Mouse (Mus musculus) hindbrain, embryonic 16.5 days (tissue): ENCODE data around the gene 9130213A22Rik. TPM values are rescaled to one million over a fixed set of nuclear protein-coding genes. Genes with fewer than 3 reads are reported as not detected.

Experiments used
- ATAC-seq: fragments of 200-750 bp; cut with Nextera tagmentation; 2 replicates; pipeline ENCODE4 v1.8.0; 2017; ENCODE audit warnings: moderate TSS enrichment, moderate library complexity
- H3K27ac ChIP-seq: fragments of 300-500 bp; sonication (generic); 2 replicates; pipeline ENCODE4 v1.5.1; 2014; ENCODE audit warnings: low read depth, mild to moderate bottlenecking, control low read depth, low read length, moderate library complexity
- H3K27me3 ChIP-seq: fragments of 300-500 bp; sonication (generic); replicated peaks from 2 replicates; pipeline ENCODE4 v1.6.1; 2014; ENCODE audit warnings: low read length; ENCODE audit not compliant: control insufficient read depth, insufficient read depth
- H3K36me3 ChIP-seq: fragments of 300-500 bp; sonication (generic); 2 replicates; pipeline ENCODE4 v1.6.1; 2014; ENCODE audit warnings: mild to moderate bottlenecking, low read length, moderate library complexity, mixed read lengths; ENCODE audit not compliant: control insufficient read depth, insufficient read depth
- H3K4me1 ChIP-seq: fragments of 300-500 bp; sonication (generic); 2 replicates; pipeline ENCODE4 v1.6.1; 2014; ENCODE audit warnings: low read depth, low read length; ENCODE audit not compliant: control insufficient read depth, insufficient read depth
- H3K4me2 ChIP-seq: fragments of 300-500 bp; sonication (generic); 2 replicates; pipeline ENCODE4 v1.6.1; 2014; ENCODE audit warnings: mild to moderate bottlenecking, low read length, control low read depth, moderate library complexity
- H3K4me3 ChIP-seq: fragments of 300-500 bp; sonication (generic); 2 replicates; pipeline ENCODE4 v1.5.1; 2014; ENCODE audit warnings: mild to moderate bottlenecking, low read length, control low read depth, moderate library complexity
- H3K9ac ChIP-seq: fragments of 300-500 bp; sonication (generic); 2 replicates; pipeline ENCODE4 v1.6.1; 2014; ENCODE audit warnings: low read depth, mild to moderate bottlenecking, control low read depth, low read length, moderate library complexity
- H3K9me3 ChIP-seq: fragments of 300-500 bp; sonication (generic); 2 replicates; pipeline ENCODE4 v1.6.1; 2014; ENCODE audit warnings: mild to moderate bottlenecking, low read length, moderate library complexity; ENCODE audit not compliant: control insufficient read depth
- WGBS: fragments of 180-500 bp; shearing (Covaris S2); extraction: QIAGEN DNeasy Blood & Tissue Kit; methylation state at CpG from one replicate; pipeline ENCODE4 v1.1.7; 2014; 5-methylcytosine and 5-hydroxymethylcytosine counted together
- polyA plus RNA-seq: library from polyadenylated mRNA; unstranded; fragments of >200 nt; fragmentation: Nextera tagmentation; extraction: Ambion mirVana; gene quantifications from 2 replicates; pipeline ENCODE4 v1.2.1, GENCODE M21; 2015

9130213A22Rik gene
- polyA plus RNA-seq, 1 experiment from 2014 or later = 1.2 TPM

DNA sequence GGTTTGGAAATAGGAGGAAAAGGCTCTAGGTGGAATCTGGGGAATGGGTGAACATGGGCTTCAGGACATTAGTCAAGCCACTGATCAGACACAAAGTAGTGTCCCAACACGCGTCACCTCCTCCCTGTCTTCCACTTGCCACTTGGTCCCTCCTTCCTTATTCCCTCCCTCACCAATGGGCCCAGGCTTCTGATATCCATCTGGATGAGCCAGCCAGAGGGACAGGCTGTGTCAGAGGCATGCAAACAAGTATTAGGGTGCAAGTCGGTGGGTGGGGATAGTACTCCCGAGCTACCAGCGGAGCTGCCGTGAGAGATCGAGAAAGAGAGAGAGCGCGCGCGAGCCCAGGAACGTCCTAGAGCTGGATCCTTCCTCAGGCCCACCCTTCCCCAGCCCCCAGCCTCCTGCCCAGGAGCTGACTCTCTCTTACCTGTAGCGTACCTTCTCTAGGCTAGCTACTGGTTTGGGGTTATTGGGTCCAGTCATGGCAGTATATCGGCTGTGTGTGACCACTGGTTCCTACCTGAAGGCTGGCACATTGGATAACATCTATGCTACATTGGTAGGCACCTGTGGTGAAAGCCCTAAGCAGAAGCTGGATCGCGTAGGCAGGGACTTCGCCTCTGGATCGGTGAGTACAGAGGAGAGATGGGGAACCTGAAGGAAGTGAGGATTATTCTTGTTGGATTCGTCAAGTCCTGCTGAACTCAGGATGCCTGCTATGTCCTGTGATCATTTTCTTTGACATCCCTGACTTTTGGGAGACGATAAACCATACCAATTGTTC is 3.7 kb upstream of the 9130213A22Rik start:
- WGBS = 8% methylated on average over 20 of the region's 20 CpGs
- Histone ChIP-seq H3K4me3 (peak overlapping the region; percentile 47), H3K4me1 (no peaks in the 10 kb centered on the region), H3K4me2 (peak overlapping the region; percentile 59), H3K9ac (peak overlapping the region; percentile 55), H3K27me3 (no peaks in the 10 kb centered on the region), H3K27ac (peak overlapping the region; percentile 49), H3K9me3 (no peaks in the 10 kb centered on the region), H3K36me3 (no peaks in the 10 kb centered on the region)
- no peak for ATAC-seq

DNA sequence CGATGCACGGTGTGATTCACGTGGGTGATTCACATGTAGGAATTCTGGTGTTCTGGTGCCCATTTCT is 3.3 kb upstream of the 9130213A22Rik start, which contains the start of gene Aloxe3:
TSS of gene Aloxe3 (plus strand) at position 45 of the 67 bp plus-strand sequence.
- H3K4me3 ChIP-seq = peak within 1 kb of the TSS; percentile 47
- H3K36me3 ChIP-seq = no peaks in the 10 kb centered on the region
- peak within 1 kb of the TSS; percentile 55 for H3K9ac ChIP-seq
- H3K27ac ChIP-seq = peak within 1 kb of the TSS; percentile 49
- H3K4me2 ChIP-seq = peak within 1 kb of the TSS; percentile 59
- H3K9me3 ChIP-seq = no peaks in the 10 kb centered on the region
- no peak for ATAC-seq
- WGBS = 1% methylated on average over 3 of the region's 3 CpGs
- peaks cover 2% of the 10 kb centered on the region for H3K4me1 ChIP-seq
- H3K27me3 ChIP-seq = no peaks in the 10 kb centered on the region

DNA sequence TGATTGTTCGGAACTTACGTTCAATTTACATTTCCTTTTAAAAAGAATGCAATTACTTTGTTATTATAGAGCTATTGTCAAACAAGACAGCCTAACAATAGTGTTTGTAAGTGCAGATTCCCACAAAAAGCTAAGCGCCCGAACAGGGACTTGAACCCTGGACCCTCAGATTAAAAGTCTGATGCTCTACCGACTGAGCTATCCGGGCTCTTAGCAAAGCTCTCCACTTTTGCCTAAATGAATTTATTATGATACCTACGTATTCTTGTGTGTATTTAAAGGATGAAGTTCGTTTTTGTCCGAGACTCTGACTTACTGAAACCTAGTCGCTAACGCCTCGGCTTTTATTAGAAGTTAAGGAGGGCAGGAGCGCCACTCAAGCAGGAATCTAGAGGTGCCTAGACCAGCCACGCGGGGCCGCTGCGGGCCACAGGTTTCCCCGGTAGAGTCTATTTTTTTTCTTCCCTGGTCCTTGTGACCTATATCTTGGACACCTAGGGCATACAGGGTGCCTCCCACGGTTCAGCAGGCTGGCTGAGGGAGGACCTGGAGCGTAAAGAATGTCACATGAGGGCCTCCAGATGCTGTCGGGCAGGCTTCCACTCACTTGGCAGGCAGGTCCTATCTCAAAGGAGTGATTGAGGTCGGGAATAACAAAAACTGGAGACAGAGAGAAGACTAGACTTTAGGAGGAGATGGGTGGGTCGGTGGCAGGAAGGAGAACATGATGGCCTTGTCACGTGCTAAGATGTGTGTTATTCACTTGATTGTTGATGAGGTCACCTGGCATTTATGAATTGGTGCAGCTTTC is 2.9 kb upstream of the 9130213A22Rik start:
- Histone ChIP-seq H3K4me2 (peak overlapping the region; percentile 59), H3K9me3 (no peaks in the 10 kb centered on the region), H3K36me3 (no peaks in the 10 kb centered on the region), H3K4me3 (peak overlapping the region; percentile 47), H3K27ac (peak overlapping the region; percentile 49), H3K27me3 (no peaks in the 10 kb centered on the region), H3K9ac (peak overlapping the region; percentile 55), H3K4me1 (peaks cover 7% of the 10 kb centered on the region)
- under 1% methylated on average over 24 of the region's 24 CpGs for WGBS
- ATAC-seq = peak; percentile 53

DNA sequence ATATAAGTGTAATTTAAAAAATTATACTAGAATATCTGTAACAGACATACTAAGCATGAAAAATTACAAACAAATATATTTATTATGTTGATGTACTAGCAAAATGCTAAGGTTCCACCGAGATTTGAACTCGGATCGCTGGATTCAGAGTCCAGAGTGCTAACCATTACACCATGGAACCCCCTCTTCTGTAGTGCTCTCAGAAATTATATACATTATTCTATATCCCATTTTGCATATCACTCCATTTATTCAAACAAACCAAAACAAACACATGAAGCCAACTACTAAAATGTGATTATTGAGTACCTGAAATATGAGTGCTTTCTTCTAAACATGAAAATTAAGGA is 2.1 kb upstream of the 9130213A22Rik start:
- Histone ChIP-seq H3K9me3 (no peaks in the 10 kb centered on the region), H3K27ac (no peak overlapping the region), H3K36me3 (no peaks in the 10 kb centered on the region), H3K27me3 (no peaks in the 10 kb centered on the region), H3K4me1 (peaks cover 10% of the 10 kb centered on the region), H3K4me2 (no peak overlapping the region), H3K4me3 (peak overlapping the region; percentile 88), H3K9ac (no peak overlapping the region)
- WGBS = 0% methylated on average over 3 of the region's 3 CpGs
- peak; percentile 34 for ATAC-seq

DNA sequence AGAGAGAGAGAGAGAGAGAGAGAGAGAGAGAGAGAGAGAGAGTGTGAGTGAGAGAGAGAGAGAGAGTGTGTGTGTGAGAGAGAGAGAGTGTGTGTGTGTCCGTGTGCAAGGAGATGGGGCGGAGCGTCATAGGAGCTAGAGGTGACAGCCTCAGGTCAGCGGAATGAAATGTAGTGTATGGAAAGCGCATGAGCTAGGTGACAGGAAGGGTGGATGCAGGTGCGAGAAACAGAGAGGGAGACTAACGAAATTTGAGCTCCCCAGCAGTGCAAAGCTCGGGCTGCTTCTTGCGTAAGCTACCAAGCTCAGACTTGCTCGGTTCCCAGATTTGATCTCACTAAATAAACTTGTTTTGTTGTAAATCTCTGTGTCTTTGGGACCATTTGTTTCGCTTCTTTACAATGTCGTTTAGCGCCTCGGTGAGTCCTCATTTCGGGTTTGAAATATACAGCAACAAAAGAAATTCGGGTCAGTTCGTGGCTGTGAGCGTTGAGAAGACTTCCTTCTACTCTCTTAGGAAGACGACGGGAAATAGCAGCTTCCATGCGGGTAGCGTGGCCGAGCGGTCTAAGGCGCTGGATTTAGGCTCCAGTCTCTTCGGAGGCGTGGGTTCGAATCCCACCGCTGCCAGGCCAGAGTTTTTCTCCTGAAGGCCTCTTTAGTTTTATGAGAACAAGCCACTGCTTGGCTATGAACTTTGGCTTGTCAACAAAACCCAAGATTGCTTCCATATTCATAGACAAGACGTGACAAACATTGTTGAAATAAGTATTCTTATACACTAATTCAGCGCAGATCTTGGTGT is 1.5 kb upstream of the 9130213A22Rik start:
- peak overlapping the region; percentile 92 for H3K4me2 ChIP-seq
- peak overlapping the region; percentile 88 for H3K4me3 ChIP-seq
- H3K4me1 ChIP-seq = peaks cover 13% of the 10 kb centered on the region
- peak; percentile 75 for ATAC-seq
- peak overlapping the region; percentile 64 for H3K9ac ChIP-seq
- under 1% methylated on average over 31 of the region's 31 CpGs for WGBS
- H3K36me3 ChIP-seq = no peaks in the 10 kb centered on the region
- H3K9me3 ChIP-seq = no peaks in the 10 kb centered on the region
- H3K27me3 ChIP-seq = no peaks in the 10 kb centered on the region
- H3K27ac ChIP-seq = peak overlapping the region; percentile 85

DNA sequence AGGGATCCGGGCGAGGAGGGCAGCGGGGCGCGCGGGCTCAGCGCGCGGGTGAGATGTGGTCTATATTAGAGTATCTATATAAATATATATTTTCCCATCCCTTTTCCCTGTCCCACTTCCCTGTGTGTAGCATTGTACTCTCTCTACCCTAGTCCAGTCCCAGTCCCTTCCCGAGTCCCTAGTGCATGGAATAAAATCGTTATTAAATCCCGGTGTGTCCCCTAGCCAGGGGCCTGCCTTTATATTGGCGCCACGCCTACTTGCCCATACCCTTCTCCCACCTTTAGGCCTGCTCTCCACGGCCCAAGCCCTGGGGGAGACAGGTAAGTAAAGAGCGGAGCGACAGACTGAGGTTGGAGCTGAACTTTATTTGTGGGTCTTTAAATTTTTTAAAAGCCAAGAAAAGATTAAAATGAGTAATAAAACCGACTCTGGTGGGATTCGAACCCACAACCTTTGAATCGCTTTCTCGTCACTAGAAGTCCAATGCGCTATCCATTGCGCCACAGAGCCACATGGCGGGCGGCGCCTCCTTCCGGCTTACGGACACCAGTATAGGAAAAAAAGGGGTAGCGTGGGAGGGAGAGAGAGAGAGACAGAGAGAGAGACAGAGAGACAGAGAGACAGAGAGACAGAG is 785 bp upstream of the 9130213A22Rik start:
- Histone ChIP-seq H3K4me2 (peak overlapping the region; percentile 92), H3K27me3 (no peaks in the 10 kb centered on the region), H3K4me3 (peak overlapping the region; percentile 88), H3K9ac (peak overlapping the region; percentile 84), H3K9me3 (no peaks in the 10 kb centered on the region), H3K36me3 (no peaks in the 10 kb centered on the region), H3K27ac (peak overlapping the region; percentile 79), H3K4me1 (peaks cover 14% of the 10 kb centered on the region)
- ATAC-seq = peak; percentile 7
- WGBS = under 1% methylated on average over 29 of the region's 29 CpGs

DNA sequence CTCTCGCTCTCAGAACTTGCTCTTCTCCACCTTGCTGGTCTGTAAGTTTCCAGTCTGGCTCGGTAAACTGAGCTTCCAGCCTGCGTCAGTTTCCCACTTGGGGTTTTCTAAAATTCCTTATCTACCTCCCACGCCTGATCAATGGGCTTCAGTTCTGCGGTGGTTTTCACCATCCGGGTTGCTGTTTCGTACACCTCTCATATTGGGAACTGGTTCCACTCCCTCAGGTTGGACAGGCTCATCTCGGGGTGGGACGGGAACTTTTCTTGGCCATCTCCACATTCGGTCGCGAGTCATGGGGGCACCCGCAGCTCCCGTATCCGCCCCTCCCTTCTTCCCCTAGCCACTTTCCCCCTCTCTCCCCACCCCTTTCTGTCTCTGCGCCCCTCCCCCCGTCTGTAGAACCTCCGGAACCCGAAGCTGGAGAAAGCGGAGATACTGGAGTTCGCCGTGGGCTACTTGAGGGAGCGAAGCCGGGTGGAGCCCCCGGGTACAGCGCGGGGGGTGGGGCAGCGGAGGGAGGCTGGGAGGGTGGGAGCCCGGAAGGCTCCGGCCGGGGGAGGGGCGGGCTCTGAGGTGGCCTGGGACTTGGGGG is 551 bp downstream of the 9130213A22Rik start:
- Histone ChIP-seq H3K9ac (peak overlapping the region; percentile 84), H3K9me3 (no peaks in the 10 kb centered on the region), H3K4me2 (peak overlapping the region; percentile 92), H3K27ac (peak overlapping the region; percentile 79), H3K4me3 (peak overlapping the region; percentile 88), H3K27me3 (no peaks in the 10 kb centered on the region), H3K36me3 (no peaks in the 10 kb centered on the region), H3K4me1 (peaks cover 17% of the 10 kb centered on the region)
- under 1% methylated on average over 30 of the region's 32 CpGs for WGBS
- ATAC-seq = no peak

DNA sequence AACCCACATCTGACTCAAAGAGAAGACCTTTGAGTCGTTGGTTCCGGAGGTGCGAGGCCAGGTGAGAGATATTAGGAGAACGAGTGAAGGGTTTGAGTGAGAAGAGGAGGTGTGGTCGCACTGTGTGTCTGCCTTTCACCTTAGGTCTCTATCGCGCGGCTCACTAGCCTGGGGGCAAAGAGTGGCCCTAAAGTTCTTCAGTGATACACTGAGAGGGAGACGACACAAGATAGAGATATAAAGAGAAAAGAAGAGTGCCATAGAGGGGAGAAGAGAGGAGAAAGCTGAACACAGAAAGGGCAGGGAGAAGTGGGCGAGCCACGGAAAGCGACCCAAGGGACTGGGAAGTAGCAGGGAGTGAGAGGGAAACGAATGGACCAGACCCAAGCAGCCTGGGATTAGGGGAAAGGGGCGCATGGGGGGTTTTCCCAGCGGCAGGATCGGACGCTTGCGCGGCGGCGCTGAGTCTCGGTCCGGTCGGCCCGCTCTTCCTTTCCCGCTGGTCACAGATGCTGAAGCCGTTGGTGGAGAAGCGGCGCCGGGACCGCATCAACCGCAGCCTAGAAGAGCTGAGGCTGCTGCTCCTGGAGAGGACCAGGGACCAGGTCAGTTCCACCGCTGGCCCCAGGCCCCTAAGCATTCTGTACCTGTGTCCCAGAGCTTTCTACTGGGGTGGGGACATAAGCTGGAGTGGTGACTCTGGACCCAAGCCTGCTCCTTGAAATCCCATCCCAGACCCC is 1.2 kb downstream of the 9130213A22Rik start:
- Histone ChIP-seq H3K4me3 (peak overlapping the region; percentile 88), H3K27me3 (no peaks in the 10 kb centered on the region), H3K4me1 (peaks cover 20% of the 10 kb centered on the region), H3K36me3 (no peaks in the 10 kb centered on the region), H3K4me2 (peak overlapping the region; percentile 92), H3K9me3 (no peaks in the 10 kb centered on the region), H3K27ac (no peak overlapping the region), H3K9ac (peak overlapping the region; percentile 84)
- ATAC-seq = no peak
- under 1% methylated on average over 31 of the region's 33 CpGs for WGBS
